Mouse (Mus musculus): ENCODE data around the gene Rpusd3.

- no peak for TF ChIP-seq CTCF (IDR thresholded peaks at IDR 0.05; ENCODE audit: low read depth, low read length)
- no peak for TF ChIP-seq GATA2 (IDR thresholded peaks at IDR 0.05; ENCODE audit: borderline replicate concordance, low read depth, low read length)
Measured at GRCm38 (mm10) chr6:113368124-113368523, 51.0 kb downstream of the Rpusd3 start.

Measured in G1E (cell line).